Mouse (Mus musculus) liver, adult 2 months (tissue): Measurements from ENCODE around the gene Apoc3. TPM values are rescaled to one million over a fixed set of nuclear protein-coding genes. Genes with fewer than 3 reads are reported as not detected.

Source experiments
- DNase-seq: peaks from one replicate; pipeline ENCODE4 v3.0.0-alpha.2; 2011; ENCODE audit warnings: low read depth, low spot score; ENCODE audit errors: extremely low read depth
- H3K27ac ChIP-seq: fragments of 200-500 bp; replicated peaks from 2 replicates; pipeline ENCODE4 v1.5.1; 2012; ENCODE audit warnings: low read depth, mild to moderate bottlenecking, control low read depth, inconsistent platforms, low read length; ENCODE audit not compliant: insufficient read depth
- H3K27me3 ChIP-seq: fragments of 200-500 bp; 2 replicates; pipeline ENCODE4 v1.6.1; 2012; ENCODE audit warnings: mild to moderate bottlenecking, moderate library complexity, low read length, inconsistent platforms; ENCODE audit not compliant: control insufficient read depth, insufficient read depth
- H3K36me3 ChIP-seq: fragments of 200-500 bp; 2 replicates; pipeline ENCODE4 v1.6.1; 2012; ENCODE audit warnings: low read length, inconsistent platforms; ENCODE audit not compliant: control insufficient read depth, insufficient read depth
- H3K4me1 ChIP-seq: fragments of 200-500 bp; 2 replicates; pipeline ENCODE4 v1.6.1; 2011; ENCODE audit warnings: low read length; ENCODE audit not compliant: control insufficient read depth, insufficient read depth
- H3K4me3 ChIP-seq: fragments of 200-500 bp; 2 replicates; pipeline ENCODE4 v1.5.1; 2011; ENCODE audit warnings: low read depth, mild to moderate bottlenecking, control low read depth, low read length, moderate library complexity; ENCODE audit not compliant: insufficient read depth
- H3K79me2 ChIP-seq: fragments of 200-500 bp; 2 replicates; pipeline ENCODE4 v1.6.1; 2012; ENCODE audit warnings: inconsistent platforms, mild to moderate bottlenecking, low read length, moderate library complexity; ENCODE audit not compliant: control insufficient read depth, insufficient read depth
- H3K9ac ChIP-seq: fragments of 200-500 bp; 2 replicates; pipeline ENCODE4 v1.6.1; 2012; ENCODE audit warnings: low read depth, mild to moderate bottlenecking, control low read depth, inconsistent platforms, low read length
- CTCF ChIP-seq: fragments of 200-500 bp; IDR thresholded peaks from 2 replicates; pipeline ENCODE4 v1.5.1; 2011; ENCODE audit warnings: low read depth, low read length, control low read depth
- POLR2A ChIP-seq: fragments of 200-500 bp; IDR thresholded peaks from 2 replicates; pipeline ENCODE4 v1.6.1; 2011; ENCODE audit warnings: low read length, control low read depth; ENCODE audit not compliant: insufficient read depth; ENCODE audit errors: extremely low read depth
- WGBS: fragments of 180-500 bp; shearing (Covaris S2); methylation state at CpG from one replicate; pipeline ENCODE4 v1.1.7; 2018; 5-methylcytosine and 5-hydroxymethylcytosine counted together
- polyA plus RNA-seq: library from polyadenylated mRNA; depleted of rRNA; stranded (reverse); fragments of >200 nt; gene quantifications from 2 replicates; pipeline ENCODE4 v1.2.3, GENCODE M21; 2012
- total RNA-seq: library from RNA; depleted of rRNA; stranded (reverse); fragments of >200 nt; gene quantifications from 2 replicates; pipeline ENCODE4 v1.2.3, GENCODE M21; 2014

Gene Apoc3
- total and polyA plus RNA-seq, 2 experiments = 2,319 to 8,710 TPM

DNA sequence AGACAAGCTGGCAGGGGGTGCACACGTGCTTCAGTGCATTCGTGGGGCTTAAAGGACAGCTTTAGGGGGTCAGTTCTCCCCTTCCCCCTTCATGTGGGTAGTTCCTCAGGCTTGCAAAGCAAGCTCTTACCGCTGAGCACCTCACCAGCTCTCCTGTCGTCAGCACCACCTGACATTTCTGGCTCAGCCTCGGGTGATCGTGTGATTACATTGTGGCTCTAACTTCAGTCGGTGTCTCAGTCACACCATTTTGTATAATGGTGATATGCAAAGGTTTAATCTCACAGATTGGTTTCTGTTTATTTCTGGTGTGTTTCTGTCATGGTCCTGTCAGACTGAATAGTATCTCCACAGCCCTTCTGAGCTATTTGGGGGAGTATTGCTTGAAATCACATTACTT is 36.5 kb downstream of the Apoc3 start:
- no peaks in the 10 kb centered on the region for H3K27me3 ChIP-seq
- peak; percentile 81 for DNase-seq
- 40% methylated on average over 7 of the region's 7 CpGs for WGBS
- no peak for TF ChIP-seq CTCF
- no peak for TF ChIP-seq POLR2A
- H3K4me1 ChIP-seq = peaks cover 46% of the 10 kb centered on the region
- peak overlapping the region; percentile 29 for H3K9ac ChIP-seq
- peak overlapping the region; percentile 99 for H3K27ac ChIP-seq
- no peak overlapping the region for H3K4me3 ChIP-seq
- H3K36me3 ChIP-seq = peaks cover 18% of the 10 kb centered on the region
- H3K79me2 ChIP-seq = no peaks in the 10 kb centered on the region

- Histone ChIP-seq H3K27me3 (no peaks in the 10 kb centered on the region), H3K9ac (peak overlapping the region; percentile 64), H3K79me2 (no peaks in the 10 kb centered on the region), H3K4me3 (no peak overlapping the region), H3K4me1 (peaks cover 46% of the 10 kb centered on the region), H3K36me3 (peaks cover 18% of the 10 kb centered on the region), H3K27ac (peak overlapping the region; percentile 99)
- peak; percentile 51 for DNase-seq
- TF ChIP-seq POLR2A (no peak), CTCF (no peak)
- 49% methylated on average over 9 of the region's 9 CpGs for WGBS
Observed at GRCm38 (mm10) chr9:46198461-46198860, 37.0 kb downstream of the Apoc3 start.

- Histone ChIP-seq H3K4me3 (no peak overlapping the region), H3K27me3 (no peaks in the 10 kb centered on the region), H3K79me2 (no peaks in the 10 kb centered on the region), H3K27ac (peak overlapping the region; percentile 86), H3K4me1 (peaks cover 37% of the 10 kb centered on the region), H3K36me3 (peaks cover 18% of the 10 kb centered on the region), H3K9ac (no peak overlapping the region)
- no peak for TF ChIP-seq CTCF
- peak; percentile 51; the same call in 1 of the 2 replicates for TF ChIP-seq POLR2A
- WGBS = 25% methylated on average over 12 of the region's 12 CpGs
- peak; percentile 94 for DNase-seq
Observed at GRCm38 (mm10) chr9:46196699-46197169, 38.7 kb downstream of the Apoc3 start.

DNA sequence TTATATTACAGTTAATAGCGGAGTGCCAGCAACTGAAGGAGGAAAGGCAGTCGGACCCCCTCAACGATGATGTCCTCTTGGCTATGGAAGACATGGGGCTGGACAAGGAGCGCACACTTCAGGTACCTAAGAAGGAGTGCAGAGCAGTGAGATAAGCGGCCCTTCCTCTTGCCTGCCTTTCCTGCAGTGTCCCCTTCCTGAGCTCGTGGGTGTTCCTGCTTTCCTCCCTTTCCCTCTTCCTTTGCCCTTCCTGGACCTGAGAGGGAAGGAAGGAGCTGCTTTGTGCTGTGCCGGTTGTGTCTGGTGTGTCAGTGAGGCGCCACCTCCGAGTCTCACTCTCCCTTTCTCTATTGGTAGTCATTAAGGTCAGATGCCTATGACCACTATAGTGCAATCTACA is 40.6 kb downstream of the Apoc3 start:
- Histone ChIP-seq H3K27me3 (no peaks in the 10 kb centered on the region), H3K36me3 (peaks cover 18% of the 10 kb centered on the region), H3K9ac (no peak overlapping the region), H3K27ac (no peak overlapping the region), H3K4me3 (no peak overlapping the region), H3K4me1 (peaks cover 25% of the 10 kb centered on the region), H3K79me2 (no peaks in the 10 kb centered on the region)
- DNase-seq = no peak
- WGBS = 82% methylated on average over 9 of the region's 9 CpGs
- TF ChIP-seq POLR2A (no peak), CTCF (no peak)

- Histone ChIP-seq H3K4me1 (peaks cover 10% of the 10 kb centered on the region; the same call in 1 of the 2 replicates), H3K79me2 (peaks cover 4% of the 10 kb centered on the region; the same call in 1 of the 2 replicates), H3K27ac (no peak overlapping the region), H3K27me3 (no peaks in the 10 kb centered on the region), H3K4me3 (no peak overlapping the region), H3K36me3 (peaks cover 12% of the 10 kb centered on the region), H3K9ac (no peak overlapping the region)
- DNase-seq = no peak
- 84% methylated on average over 6 of the region's 6 CpGs for WGBS
- TF ChIP-seq POLR2A (no peak), CTCF (no peak)
Observed at GRCm38 (mm10) chr9:46192642-46193041, 42.8 kb downstream of the Apoc3 start.

GRCm38 (mm10) chr9:46191644-46192043 is 43.8 kb downstream of the Apoc3 start:
- peaks cover 5% of the 10 kb centered on the region; the same call in 1 of the 2 replicates for H3K4me1 ChIP-seq
- peaks cover 4% of the 10 kb centered on the region; the same call in 1 of the 2 replicates for H3K79me2 ChIP-seq
- TF ChIP-seq CTCF (peak; percentile 13; the same call in 1 of the 2 replicates), POLR2A (no peak)
- DNase-seq = peak; percentile 50
- H3K4me3 ChIP-seq = no peak overlapping the region
- H3K9ac ChIP-seq = no peak overlapping the region
- no peaks in the 10 kb centered on the region for H3K27me3 ChIP-seq
- H3K36me3 ChIP-seq = peaks cover 12% of the 10 kb centered on the region
- 21% methylated on average over 1 of the region's 1 CpGs for WGBS
- no peak overlapping the region for H3K27ac ChIP-seq
